Mouse (Mus musculus): ENCODE measurements at regions not wholly inside any gene's neighbourhood (a gene's known extent, or its start where the extent isn't known, plus 50 kb on each side); places are given as distances from the start of the nearest gene placed in this dataset.

DNA sequence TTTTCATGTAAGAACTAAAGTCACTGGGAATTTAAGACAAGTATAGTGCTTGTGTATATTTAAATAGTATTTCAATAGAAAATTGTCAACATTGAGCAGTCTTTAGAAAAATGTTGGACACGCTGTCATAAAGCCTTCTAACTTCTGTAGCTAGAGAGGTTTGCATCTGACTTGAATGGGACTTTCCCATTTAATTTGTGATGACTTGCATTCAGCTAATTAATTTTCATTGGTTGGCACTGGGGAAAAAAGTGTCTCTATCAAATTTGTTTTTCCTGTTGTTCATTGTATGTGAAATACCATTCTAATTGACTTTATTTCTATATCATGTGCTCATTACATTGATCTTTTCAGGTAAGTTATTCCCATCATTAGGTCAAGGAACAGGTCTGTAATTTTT, 104.6 kb upstream of the Otogl start:
- H3K27me3 ChIP-seq (ENCODE audit: poor library complexity, severe bottlenecking), result no peaks in the 10 kb centered on the region
- 92% methylated on average over 1 of the region's 1 CpGs for WGBS

DNA sequence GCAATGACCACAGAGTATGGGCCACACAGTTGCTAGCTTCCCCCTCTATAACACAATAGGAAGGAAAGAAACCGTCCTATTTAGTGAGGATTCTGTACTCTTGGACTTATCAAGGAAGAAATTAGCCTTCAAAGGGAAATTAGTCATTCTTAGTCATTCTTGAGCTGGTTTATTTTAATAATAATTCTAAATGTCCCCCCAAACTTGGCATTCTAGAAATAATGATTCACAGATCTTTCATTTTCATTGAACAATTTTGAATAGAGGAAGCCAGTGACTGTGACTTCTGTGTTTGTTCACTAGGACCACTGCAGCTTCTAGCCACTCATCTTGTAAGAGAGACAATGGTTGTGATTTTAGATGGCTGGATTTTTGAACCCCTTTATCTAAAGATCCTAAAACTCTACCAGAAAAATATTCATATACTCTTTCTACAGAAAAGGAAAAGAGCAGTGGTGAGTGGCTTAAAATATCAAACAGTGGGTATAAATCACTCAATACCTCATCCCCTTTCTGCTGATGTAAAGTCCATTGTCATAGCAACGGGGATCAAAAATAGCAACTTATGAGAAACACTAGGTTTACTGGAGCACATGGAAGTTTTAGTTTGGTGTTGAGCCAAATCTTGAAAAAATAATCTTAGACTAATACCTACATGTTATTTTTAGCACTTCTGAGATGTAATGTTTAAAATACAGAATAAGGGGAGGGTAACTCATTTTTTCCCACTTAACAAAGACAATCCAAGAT, 83.1 kb upstream of the Otogl start:
- Histone ChIP-seq H3K27ac (no peak overlapping the region), H3K27me3 (ENCODE audit: poor library complexity, severe bottlenecking) (no peaks in the 10 kb centered on the region), H3K36me3 (replicated peaks) (no peaks in the 10 kb centered on the region), H3K4me3 (no peak overlapping the region), H3K4me1 (no peaks in the 10 kb centered on the region), H3K9me3 (no peaks in the 10 kb centered on the region)
- 86% methylated on average over 2 of the region's 2 CpGs for WGBS
- DNase-seq (ENCODE audit: extremely low spot score, low spot score), result no peak

More for the DNA sequence above, 104.6 kb upstream of the Otogl start:
- Histone ChIP-seq H3K27ac (no peak overlapping the region), H3K4me3 (no peak overlapping the region), H3K36me3 (replicated peaks) (no peaks in the 10 kb centered on the region), H3K9me3 (no peaks in the 10 kb centered on the region), H3K4me1 (no peaks in the 10 kb centered on the region)
- no peak for DNase-seq (ENCODE audit: extremely low spot score, low spot score)

DNA sequence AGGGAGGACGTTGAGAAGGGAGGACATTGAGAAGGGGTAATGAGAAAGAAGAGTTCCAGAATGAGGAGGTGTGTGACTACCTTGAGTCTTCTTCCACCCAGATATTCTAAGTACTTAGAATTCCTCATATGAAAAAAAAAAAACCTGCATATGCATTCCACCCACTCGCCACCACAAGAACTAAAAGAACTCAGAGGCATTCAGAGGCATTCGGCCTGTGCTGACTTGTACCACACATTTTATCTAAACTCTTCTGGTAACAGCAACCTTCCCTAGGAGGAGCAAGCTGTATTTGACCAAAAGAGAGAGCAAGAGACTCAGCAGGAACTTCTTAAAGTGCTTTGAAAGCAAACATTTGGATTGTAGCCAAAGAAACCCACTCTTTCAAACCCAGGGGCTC, 80.7 kb upstream of the Otogl start:
- 88% methylated on average over 3 of the region's 3 CpGs for WGBS
- no peaks in the 10 kb centered on the region for H3K9me3 ChIP-seq
- DNase-seq (ENCODE audit: extremely low spot score, low spot score), result no peak
- no peak overlapping the region for H3K27ac ChIP-seq
- no peaks in the 10 kb centered on the region for H3K27me3 ChIP-seq (ENCODE audit: poor library complexity, severe bottlenecking)
- no peaks in the 10 kb centered on the region for H3K4me1 ChIP-seq
- no peak overlapping the region for H3K4me3 ChIP-seq
- no peaks in the 10 kb centered on the region for H3K36me3 ChIP-seq (replicated peaks)

DNA sequence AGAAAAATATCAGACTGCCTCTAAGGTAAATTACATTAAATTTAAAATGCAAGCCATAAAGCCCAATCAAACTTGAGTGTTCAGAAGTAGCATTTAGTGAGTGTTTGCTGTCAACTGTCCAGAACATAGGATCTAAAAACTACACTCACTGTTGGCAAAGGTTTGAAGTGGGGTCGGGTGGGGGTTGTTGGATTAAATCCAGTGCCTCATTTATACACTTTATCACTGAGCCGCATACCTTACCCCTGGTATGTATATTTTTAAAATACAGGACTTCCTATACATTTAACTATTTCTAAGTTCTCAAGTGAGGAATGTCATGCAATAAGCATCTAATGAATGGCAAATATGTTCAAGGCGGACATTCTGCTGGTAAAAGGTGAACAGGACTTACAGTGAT, 78.6 kb upstream of the Otogl start:
- H3K4me1 ChIP-seq, result no peaks in the 10 kb centered on the region
- no peaks in the 10 kb centered on the region for H3K27me3 ChIP-seq (ENCODE audit: poor library complexity, severe bottlenecking)
- no peaks in the 10 kb centered on the region for H3K9me3 ChIP-seq
- WGBS, result 91% methylated on average over 3 of the region's 3 CpGs
- no peak for DNase-seq (ENCODE audit: extremely low spot score, low spot score)
- no peak overlapping the region for H3K4me3 ChIP-seq
- no peaks in the 10 kb centered on the region for H3K36me3 ChIP-seq (replicated peaks)
- no peak overlapping the region for H3K27ac ChIP-seq

DNA sequence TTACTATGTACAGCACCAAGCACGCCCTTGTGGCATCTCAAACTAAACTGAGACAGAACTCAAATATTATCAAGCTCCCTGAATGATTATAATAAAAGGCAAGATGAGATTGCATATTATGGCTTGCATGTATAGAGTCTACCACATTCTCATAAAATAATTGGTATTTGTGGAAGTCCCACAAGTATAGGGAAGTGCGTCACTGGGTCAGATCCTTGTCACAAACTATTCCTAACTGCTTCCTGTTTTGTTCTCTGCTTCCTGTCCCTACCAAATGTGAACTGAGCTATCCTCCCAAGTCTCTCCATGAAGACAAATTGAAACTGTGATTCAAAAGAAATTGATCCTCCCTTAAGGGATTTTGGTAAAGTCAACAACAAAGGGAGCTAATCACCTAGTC, 78.0 kb upstream of the Otogl start:
- Histone ChIP-seq H3K9me3 (no peaks in the 10 kb centered on the region), H3K27ac (no peak overlapping the region), H3K4me3 (no peak overlapping the region), H3K4me1 (no peaks in the 10 kb centered on the region), H3K27me3 (ENCODE audit: poor library complexity, severe bottlenecking) (no peaks in the 10 kb centered on the region), H3K36me3 (replicated peaks) (no peaks in the 10 kb centered on the region)
- 85% methylated on average over 2 of the region's 2 CpGs for WGBS
- DNase-seq (ENCODE audit: extremely low spot score, low spot score), result no peak

DNA sequence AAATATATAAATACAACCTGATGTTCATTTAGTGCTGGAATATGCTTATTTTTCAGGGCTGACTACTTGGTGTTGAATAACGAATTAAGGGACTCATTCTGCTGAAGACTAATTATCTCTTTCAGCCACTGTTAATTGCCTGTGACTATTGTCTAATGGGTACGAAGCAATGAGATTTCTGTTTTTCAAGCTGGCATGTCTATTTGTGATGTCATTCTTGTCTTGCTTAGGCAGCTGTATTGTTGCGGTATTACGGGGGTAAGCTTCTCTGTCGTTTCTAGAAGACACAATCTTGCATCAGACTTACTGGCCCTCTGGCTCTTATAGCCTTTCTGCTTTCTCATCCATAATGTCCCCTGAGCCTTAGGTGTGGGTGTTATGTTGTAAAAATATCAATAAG, 70.7 kb upstream of the Otogl start:
- no peaks in the 10 kb centered on the region for H3K36me3 ChIP-seq (replicated peaks)
- no peak for DNase-seq (ENCODE audit: extremely low spot score, low spot score)
- H3K9me3 ChIP-seq, result no peaks in the 10 kb centered on the region
- no peaks in the 10 kb centered on the region for H3K27me3 ChIP-seq (ENCODE audit: poor library complexity, severe bottlenecking)
- H3K4me3 ChIP-seq, result no peak overlapping the region
- no peak overlapping the region for H3K27ac ChIP-seq
- H3K4me1 ChIP-seq, result no peaks in the 10 kb centered on the region
- WGBS, result 84% methylated on average over 5 of the region's 5 CpGs

DNA sequence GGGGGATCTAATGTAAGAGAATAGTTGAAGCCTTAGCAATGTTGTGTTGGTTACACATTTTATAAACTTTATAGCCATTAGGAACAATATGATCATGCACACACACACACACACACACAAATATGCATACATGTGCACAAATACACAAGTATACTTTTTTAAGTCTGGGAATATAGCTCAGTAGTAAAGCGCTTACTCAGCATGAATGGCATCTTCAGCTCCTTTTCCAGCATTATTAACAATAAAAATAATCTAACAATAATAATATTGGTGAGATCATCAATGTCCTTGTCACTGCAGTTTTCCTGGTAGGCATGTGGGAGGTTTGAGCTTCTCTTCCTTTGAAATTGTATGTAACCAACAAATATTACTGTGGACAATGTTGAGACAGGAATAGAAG, 70.1 kb upstream of the Otogl start:
- no peak overlapping the region for H3K4me3 ChIP-seq
- no peaks in the 10 kb centered on the region for H3K36me3 ChIP-seq (replicated peaks)
- H3K27ac ChIP-seq, result no peak overlapping the region
- no peaks in the 10 kb centered on the region for H3K27me3 ChIP-seq (ENCODE audit: poor library complexity, severe bottlenecking)
- 96% methylated on average over 1 of the region's 1 CpGs for WGBS
- no peaks in the 10 kb centered on the region for H3K4me1 ChIP-seq
- no peak for DNase-seq (ENCODE audit: extremely low spot score, low spot score)
- H3K9me3 ChIP-seq, result no peaks in the 10 kb centered on the region

DNA sequence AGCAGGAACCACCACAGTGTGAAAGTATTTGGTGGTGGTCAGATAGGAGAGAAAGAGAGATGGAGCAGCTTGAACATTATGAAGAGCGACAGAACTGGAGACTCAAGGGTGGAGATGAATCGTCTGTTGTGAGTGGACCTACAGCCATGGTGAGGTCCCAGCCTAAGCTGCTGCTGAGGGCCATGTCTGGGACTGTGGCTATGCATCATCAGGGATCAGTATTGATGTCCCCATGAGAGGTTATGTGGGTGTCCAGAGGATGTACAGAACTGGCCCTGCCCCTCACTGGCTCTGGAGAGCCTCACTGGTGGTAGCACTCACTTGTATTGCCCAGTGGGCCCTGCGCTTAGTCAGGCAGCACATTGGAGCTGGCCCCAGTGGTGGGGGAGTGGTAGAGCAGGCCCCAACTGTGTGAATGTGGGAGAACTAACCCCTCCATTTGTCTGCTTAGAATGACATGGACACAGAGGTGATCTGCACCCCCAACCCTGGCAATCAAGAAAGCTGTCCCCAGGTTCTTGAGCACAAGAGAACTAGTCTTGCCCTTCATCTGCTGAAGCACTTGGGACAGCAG, 64.5 kb upstream of the Otogl start:
- no peak overlapping the region for H3K4me3 ChIP-seq
- no peak overlapping the region for H3K27ac ChIP-seq
- 94% methylated on average over 3 of the region's 3 CpGs for WGBS
- no peaks in the 10 kb centered on the region for H3K9me3 ChIP-seq
- no peaks in the 10 kb centered on the region for H3K36me3 ChIP-seq (replicated peaks)
- no peak for DNase-seq (ENCODE audit: extremely low spot score, low spot score)
- H3K4me1 ChIP-seq, result peaks cover 3% of the 10 kb centered on the region; the same call in 1 of the 2 replicates
- no peaks in the 10 kb centered on the region for H3K27me3 ChIP-seq (ENCODE audit: poor library complexity, severe bottlenecking)

DNA sequence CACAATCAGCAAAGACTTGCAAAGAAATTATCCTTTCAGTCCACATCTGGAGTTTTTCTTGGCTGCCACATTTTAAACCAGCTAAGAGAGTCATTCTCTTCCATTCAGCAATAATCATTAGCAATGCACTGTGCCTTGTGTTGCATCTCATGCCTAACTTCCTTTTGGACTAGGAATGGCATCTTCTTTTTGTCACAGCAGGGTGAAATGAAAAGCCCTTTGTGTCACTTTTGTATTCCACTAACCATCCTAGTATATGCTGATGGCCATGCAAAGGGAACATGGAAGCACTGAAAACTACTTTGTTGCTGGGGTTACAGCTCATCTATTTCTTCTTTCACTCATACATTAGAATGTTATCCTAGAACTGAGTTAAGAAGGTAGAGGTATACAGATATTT, 59.8 kb upstream of the Otogl start:
- Histone ChIP-seq H3K36me3 (replicated peaks) (no peaks in the 10 kb centered on the region), H3K27me3 (ENCODE audit: poor library complexity, severe bottlenecking) (no peaks in the 10 kb centered on the region), H3K4me3 (no peak overlapping the region), H3K27ac (no peak overlapping the region), H3K9me3 (no peaks in the 10 kb centered on the region), H3K4me1 (peaks cover 4% of the 10 kb centered on the region; the same call in 1 of the 2 replicates)
- no peak for DNase-seq (ENCODE audit: extremely low spot score, low spot score)

DNA sequence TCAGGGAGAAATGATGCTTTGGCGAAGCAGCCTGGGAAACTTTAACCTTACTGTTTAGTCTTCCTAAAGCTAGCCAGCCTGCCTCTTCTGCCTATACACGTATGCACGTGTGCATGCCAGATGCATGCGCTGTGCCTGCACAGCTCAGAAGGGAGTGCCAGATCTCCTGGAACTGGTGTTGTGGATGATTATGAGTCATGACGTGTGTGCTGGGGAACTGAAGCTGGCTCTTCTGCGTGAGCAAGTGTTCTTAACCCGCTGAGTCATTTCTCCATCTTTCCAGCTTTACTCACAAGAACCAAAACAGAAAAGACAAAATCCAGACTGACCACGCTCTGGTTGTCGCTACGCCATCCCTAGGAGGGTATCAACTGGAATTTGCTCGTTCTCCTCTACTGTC, 55.1 kb upstream of the Otogl start:
- no peak overlapping the region for H3K27ac ChIP-seq
- H3K27me3 ChIP-seq (ENCODE audit: poor library complexity, severe bottlenecking), result no peaks in the 10 kb centered on the region
- DNase-seq (ENCODE audit: extremely low spot score, low spot score), result no peak
- no peaks in the 10 kb centered on the region for H3K36me3 ChIP-seq (replicated peaks)
- H3K9me3 ChIP-seq, result no peaks in the 10 kb centered on the region
- H3K4me1 ChIP-seq, result peaks cover 4% of the 10 kb centered on the region; the same call in 1 of the 2 replicates
- H3K4me3 ChIP-seq, result no peak overlapping the region
- 93% methylated on average over 11 of the region's 11 CpGs for WGBS

DNA sequence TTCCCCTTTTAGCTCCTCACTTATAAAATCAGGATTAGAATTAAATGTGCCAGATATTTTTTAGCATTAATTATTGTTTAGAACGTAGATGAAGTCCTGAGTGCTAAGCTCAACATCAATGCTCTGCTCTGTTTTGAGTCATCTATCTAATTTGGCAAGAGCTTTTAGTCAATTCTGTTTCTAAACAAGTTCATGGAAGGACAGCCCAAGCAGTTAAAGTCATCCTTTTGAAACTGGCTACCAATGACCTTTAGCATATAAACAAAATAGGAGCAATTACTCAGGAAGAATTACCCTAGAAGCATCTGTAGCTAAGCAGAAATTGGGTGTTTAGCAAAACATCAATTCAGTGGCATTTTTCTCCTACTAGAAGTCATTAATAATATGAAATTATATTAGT, 52.1 kb upstream of the Otogl start:
- Histone ChIP-seq H3K4me3 (no peak overlapping the region), H3K27me3 (ENCODE audit: poor library complexity, severe bottlenecking) (no peaks in the 10 kb centered on the region), H3K4me1 (no peaks in the 10 kb centered on the region), H3K27ac (no peak overlapping the region), H3K36me3 (replicated peaks) (no peaks in the 10 kb centered on the region), H3K9me3 (no peaks in the 10 kb centered on the region)
- 84% methylated on average over 1 of the region's 1 CpGs for WGBS
- DNase-seq (ENCODE audit: extremely low spot score, low spot score), result no peak

DNA sequence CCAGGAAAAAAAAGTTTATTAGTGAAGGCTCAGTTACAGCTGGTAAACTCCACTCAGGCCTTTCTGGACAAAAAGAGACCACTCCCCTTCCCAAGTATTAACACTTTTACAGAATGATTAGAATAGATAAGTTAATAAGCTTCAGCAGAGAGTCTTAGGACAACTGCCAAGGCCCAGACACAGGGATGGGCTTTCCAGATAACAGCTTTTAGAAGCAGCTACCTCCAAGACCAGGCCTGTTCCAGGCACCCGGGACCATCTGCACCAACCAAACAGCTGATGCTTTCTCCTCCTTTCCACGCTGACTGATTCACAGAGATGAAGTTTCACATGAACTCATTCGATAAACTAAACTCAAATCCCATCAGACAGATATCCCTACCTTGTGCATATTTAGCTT, 50.2 kb upstream of the Otogl start:
- no peaks in the 10 kb centered on the region for H3K27me3 ChIP-seq (ENCODE audit: poor library complexity, severe bottlenecking)
- no peaks in the 10 kb centered on the region for H3K4me1 ChIP-seq
- no peak for DNase-seq (ENCODE audit: extremely low spot score, low spot score)
- no peaks in the 10 kb centered on the region for H3K36me3 ChIP-seq (replicated peaks)
- 91% methylated on average over 3 of the region's 3 CpGs for WGBS
- H3K4me3 ChIP-seq, result no peak overlapping the region
- H3K9me3 ChIP-seq, result no peaks in the 10 kb centered on the region
- no peak overlapping the region for H3K27ac ChIP-seq

Measured in forebrain, embryonic 10.5 days (tissue).